Mouse (Mus musculus) heart, embryonic 11.5 days (tissue): Measurements from ENCODE around the gene Lilrb4a. TPM values are rescaled to one million over a fixed set of nuclear protein-coding genes. Genes with fewer than 3 reads are reported as not detected.

Experiments
- ATAC-seq: fragments of 200-750 bp; cut with Nextera tagmentation; replicated peaks from 2 replicates; pipeline ENCODE4 v1.8.0; 2017; ENCODE audit warnings: moderate library complexity; ENCODE audit not compliant: insufficient number of reproducible peaks, low FRiP score, low TSS enrichment
- H3K27ac ChIP-seq: fragments of 300-500 bp; sonication (generic); 2 replicates; pipeline ENCODE4 v1.5.1; 2014; ENCODE audit warnings: mild to moderate bottlenecking, low read depth, low read length
- H3K27me3 ChIP-seq: fragments of 300-500 bp; sonication (generic); 2 replicates; pipeline ENCODE4 v1.6.1; 2014; ENCODE audit warnings: mild to moderate bottlenecking, low read length, mixed read lengths; ENCODE audit not compliant: control insufficient read depth, insufficient read depth
- H3K36me3 ChIP-seq: fragments of 300-500 bp; sonication (generic); 2 replicates; pipeline ENCODE4 v1.6.1; 2014; ENCODE audit warnings: mild to moderate bottlenecking, low read length, moderate library complexity, mixed read lengths; ENCODE audit not compliant: control insufficient read depth, insufficient read depth
- H3K4me1 ChIP-seq: fragments of 300-500 bp; sonication (generic); 2 replicates; pipeline ENCODE4 v1.6.1; 2014; ENCODE audit warnings: low read length; ENCODE audit not compliant: control insufficient read depth, insufficient read depth
- H3K4me2 ChIP-seq: fragments of 300-500 bp; sonication (generic); 2 replicates; pipeline ENCODE4 v1.6.1; 2014; ENCODE audit warnings: mild to moderate bottlenecking, moderate library complexity
- H3K4me3 ChIP-seq: fragments of 300-500 bp; sonication (generic); 2 replicates; pipeline ENCODE4 v1.5.1; 2014; ENCODE audit warnings: low read depth, low read length
- H3K9ac ChIP-seq: fragments of 300-500 bp; sonication (generic); 2 replicates; pipeline ENCODE4 v1.6.1; 2014; ENCODE audit warnings: mild to moderate bottlenecking, low read depth, low read length, moderate library complexity
- H3K9me3 ChIP-seq: fragments of 300-500 bp; sonication (generic); replicated peaks from 2 replicates; pipeline ENCODE4 v1.6.1; 2016; ENCODE audit warnings: low read length; ENCODE audit not compliant: control insufficient read depth
- WGBS: fragments of 180-500 bp; shearing (Covaris S2); extraction: QIAGEN DNeasy Blood & Tissue Kit; methylation state at CpG from one replicate; pipeline ENCODE4 v1.1.7; 2014; ENCODE audit not compliant: insufficient replicate concordance; 5-methylcytosine and 5-hydroxymethylcytosine counted together
- polyA plus RNA-seq: library from polyadenylated mRNA; unstranded; fragments of >200 nt; fragmentation: Nextera tagmentation; extraction: Ambion mirVana; gene quantifications from 2 replicates; pipeline ENCODE4 v1.2.1, GENCODE M21; 2014

Lilrb4a gene
- polyA plus RNA-seq, 1 experiment from 2014 or later, result 0.62 TPM

GRCm38 (mm10) chr10:51521453-51521852 lies 30.7 kb downstream of the Lilrb4a start:
- Histone ChIP-seq H3K4me3 (no peak overlapping the region), H3K9ac (no peak overlapping the region), H3K27me3 (no peaks in the 10 kb centered on the region), H3K4me1 (no peaks in the 10 kb centered on the region), H3K9me3 (no peaks in the 10 kb centered on the region), H3K36me3 (no peaks in the 10 kb centered on the region), H3K27ac (no peak overlapping the region), H3K4me2 (no peak overlapping the region)
- no peak for ATAC-seq

- Histone ChIP-seq H3K27me3 (no peaks in the 10 kb centered on the region), H3K27ac (no peak overlapping the region), H3K9me3 (no peaks in the 10 kb centered on the region), H3K4me1 (no peaks in the 10 kb centered on the region; the same call in 1 of the 2 replicates), H3K9ac (no peak overlapping the region), H3K4me3 (no peak overlapping the region), H3K4me2 (no peak overlapping the region), H3K36me3 (no peaks in the 10 kb centered on the region)
- WGBS, result 70% methylated on average over 7 of the region's 7 CpGs
- ATAC-seq, result no peak
These were observed 35.3 kb downstream of the Lilrb4a start for GRCm38 (mm10) chr10:51526090-51526489.

- WGBS, result 61% methylated on average over 4 of the region's 4 CpGs
- Histone ChIP-seq H3K4me2 (no peak overlapping the region), H3K4me3 (no peak overlapping the region), H3K4me1 (no peaks in the 10 kb centered on the region; the same call in 1 of the 2 replicates), H3K9ac (no peak overlapping the region), H3K36me3 (no peaks in the 10 kb centered on the region), H3K9me3 (no peaks in the 10 kb centered on the region), H3K27ac (no peak overlapping the region), H3K27me3 (no peaks in the 10 kb centered on the region)
- ATAC-seq, result no peak
These were observed 35.9 kb downstream of the Lilrb4a start for GRCm38 (mm10) chr10:51526633-51527032.

DNA sequence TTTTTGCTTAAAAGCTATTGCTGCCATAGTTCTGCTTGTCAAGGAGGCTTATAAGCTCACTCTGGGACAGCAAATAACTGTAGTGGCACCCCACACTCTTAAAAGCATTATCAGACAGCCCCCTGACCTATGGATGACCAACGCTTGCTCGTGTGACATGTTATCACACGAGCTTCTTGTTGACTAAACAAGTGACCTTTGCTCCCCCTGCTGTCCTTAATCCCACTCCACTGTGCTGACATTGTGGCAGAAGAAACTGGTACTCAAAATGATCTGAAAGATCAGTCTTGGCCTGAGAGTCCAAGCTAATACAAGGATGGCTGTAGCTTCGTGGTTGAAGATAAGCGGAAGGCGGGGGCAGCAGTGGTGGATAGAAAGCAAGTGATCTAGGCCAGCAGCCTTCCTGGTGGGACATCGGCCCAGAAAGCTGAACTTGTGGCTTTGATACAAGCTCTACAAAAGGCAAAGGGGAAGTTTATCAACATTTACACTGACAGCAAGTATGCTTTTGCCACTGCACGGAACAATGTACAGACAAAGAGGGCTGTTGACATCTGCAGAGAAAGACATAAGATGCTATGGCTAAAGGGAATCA lies 38.2 kb downstream of the Lilrb4a start:
- Histone ChIP-seq H3K9ac (no peak overlapping the region), H3K9me3 (no peaks in the 10 kb centered on the region), H3K27me3 (no peaks in the 10 kb centered on the region), H3K36me3 (no peaks in the 10 kb centered on the region), H3K4me2 (no peak overlapping the region), H3K4me1 (no peaks in the 10 kb centered on the region; the same call in 1 of the 2 replicates), H3K4me3 (no peak overlapping the region), H3K27ac (no peak overlapping the region)
- whole genome bisulfite sequencing, result 37% methylated on average over 8 of the region's 8 CpGs
- ATAC-seq, result no peak

- no peak overlapping the region for H3K27ac ChIP-seq
- H3K4me3 ChIP-seq, result no peak overlapping the region
- ATAC-seq, result no peak
- H3K36me3 ChIP-seq, result no peaks in the 10 kb centered on the region
- H3K9me3 ChIP-seq, result no peaks in the 10 kb centered on the region
- WGBS, result 52% methylated on average over 3 of the region's 3 CpGs
- no peaks in the 10 kb centered on the region; the same call in 1 of the 2 replicates for H3K4me1 ChIP-seq
- H3K27me3 ChIP-seq, result no peaks in the 10 kb centered on the region
- H3K4me2 ChIP-seq, result no peak overlapping the region
- H3K9ac ChIP-seq, result no peak overlapping the region
These were observed 38.7 kb downstream of the Lilrb4a start for GRCm38 (mm10) chr10:51529497-51529896.

DNA sequence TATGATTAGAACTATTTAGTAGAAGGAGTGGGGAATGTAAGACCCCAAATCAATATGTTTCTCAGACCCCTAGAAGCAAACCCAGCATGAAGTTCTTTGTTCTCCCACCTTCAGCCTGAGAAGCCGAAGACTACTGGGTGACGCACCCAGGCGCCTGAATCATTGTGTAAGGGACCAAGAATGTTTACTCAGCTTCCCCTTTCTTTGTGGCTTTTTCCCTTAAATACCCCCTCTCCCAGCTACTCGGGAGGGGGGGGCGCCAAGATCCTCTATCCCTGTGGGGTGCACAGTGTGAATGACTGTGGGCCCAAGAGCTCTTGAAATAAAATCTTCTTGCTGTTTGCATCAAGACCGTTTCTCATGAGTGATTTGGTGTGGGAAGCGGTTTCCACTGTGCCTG lies 40.1 kb downstream of the Lilrb4a start:
- Histone ChIP-seq H3K27me3 (no peaks in the 10 kb centered on the region), H3K9ac (no peak overlapping the region), H3K4me2 (no peak overlapping the region), H3K36me3 (no peaks in the 10 kb centered on the region), H3K9me3 (no peaks in the 10 kb centered on the region), H3K4me3 (no peak overlapping the region), H3K27ac (no peak overlapping the region), H3K4me1 (no peaks in the 10 kb centered on the region; the same call in 1 of the 2 replicates)
- ATAC-seq, result no peak
- WGBS, result 87% methylated on average over 7 of the region's 7 CpGs

Other genes with a start within 250 kb of the Lilrb4a start
- not detected in 2 replicates for gene Gm49339, start 10.3 kb upstream of the Lilrb4a start, polyA plus RNA-seq
- gene Lilr4b, start 10.3 kb upstream of the Lilrb4a start, polyA plus RNA-seq, result 0.17 TPM in 1 of 2 replicates, not detected in the other
- 0.79 TPM in 1 of 2 replicates, not detected in the other for gene Fam162b, start 99.6 kb downstream of the Lilrb4a start, polyA plus RNA-seq
- not detected in 2 replicates for gene Gprc6a, start 140.5 kb downstream of the Lilrb4a start, polyA plus RNA-seq
- gene Rfx6, start 186.8 kb downstream of the Lilrb4a start, polyA plus RNA-seq, result 0.07 and 0.13 TPM in 2 replicates